9 mouse cellular contexts compared by ENCODE assay signal in genomic region chr8:105288231-105288630, GRCm38 (mm10). TPM values are rescaled to one million over a fixed set of nuclear protein-coding genes. Genes with fewer than 3 reads are reported as not detected.
DNase-seq lines count a peak whose midpoint lies in the region; ATAC-seq and TF ChIP-seq lines count a peak whose summit lies in the region.
"Had no signal": no experiment of that assay in that cellular context is flagged by ENCODE, and none has a peak within 500 bp of the region (broad histone marks: within the 10 kb centered on the region; RNA-seq: fewer than 3 reads in every experiment).

No protein-coding gene starts in this region.

- H3K79me3 ChIP-seq in C2C12 (ENCODE audit: low read depth), result peaks cover 14% of the 10 kb centered on the region

- TF ChIP-seq EP300 in heart, postnatal 0 days (IDR thresholded peaks at IDR 0.05; ENCODE audit: low read depth), result no peak

- no peaks in the 10 kb centered on the region for H3K9me3 ChIP-seq in heart, postnatal 0 days (replicated peaks; ENCODE audit: control insufficient read depth, low read length)
- H3K9me3 ChIP-seq in heart, embryonic 10.5 days, result no peaks in the 10 kb centered on the region
- H3K9me3 ChIP-seq in forebrain, embryonic 12.5 days, result no peaks in the 10 kb centered on the region
- H3K9me3 ChIP-seq in limb, embryonic 13.5 days, result no peaks in the 10 kb centered on the region

- no peak for DNase-seq in heart, postnatal 0 days (ENCODE audit: low spot score)
- DNase-seq in heart, embryonic 10.5 days (ENCODE audit: low spot score), result no peak
- DNase-seq in urinary bladder, postnatal 25 days (ENCODE audit: low spot score), result no peak
- DNase-seq in urinary bladder, postnatal 4 days (ENCODE audit: low spot score in 2 of 2), result no peak
- no peak for DNase-seq in spleen, adult 12 weeks (ENCODE audit: low spot score)
- DNase-seq: gastrocnemius, postnatal 10 days had no signal

- peak; percentile 1 for TF ChIP-seq CTCF in heart, postnatal 0 days (IDR thresholded peaks at IDR 0.05; ENCODE audit: low read depth)
- no peak for TF ChIP-seq CTCF in C2C12 (IDR thresholded peaks at IDR 0.05; ENCODE audit: control insufficient read depth, insufficient read depth, insufficient read length)

- peaks cover 12% of the 10 kb centered on the region for H3K4me1 ChIP-seq in heart, postnatal 0 days (ENCODE audit: control insufficient read depth, insufficient read depth)
- H3K4me1 ChIP-seq in heart, embryonic 10.5 days, result peaks cover 27% of the 10 kb centered on the region
- peaks cover 49% of the 10 kb centered on the region for H3K4me1 ChIP-seq in forebrain, embryonic 12.5 days
- peaks cover 30% of the 10 kb centered on the region for H3K4me1 ChIP-seq in limb, embryonic 13.5 days

- no peak overlapping the region for H3K4me3 ChIP-seq in heart, postnatal 0 days (ENCODE audit: low read depth, low read length)
- H3K4me3 ChIP-seq in heart, embryonic 10.5 days, result no peak overlapping the region; the same call in 1 of the 2 replicates
- H3K4me3 ChIP-seq in C2C12 (ENCODE audit: insufficient read depth, poor library complexity, severe bottlenecking), result peak overlapping the region; percentile 39
- peak overlapping the region; percentile 54 for H3K4me3 ChIP-seq in forebrain, embryonic 12.5 days (replicated peaks)
- peak overlapping the region; percentile 54; the same call in 1 of the 2 replicates for H3K4me3 ChIP-seq in limb, embryonic 13.5 days

- 84% methylated on average over 5 of the region's 5 CpGs for WGBS in heart, postnatal 0 days
- WGBS in heart, embryonic 10.5 days, result 93% methylated on average over 5 of the region's 5 CpGs
- WGBS in forebrain, embryonic 12.5 days, result 87% methylated on average over 5 of the region's 5 CpGs
- WGBS in limb, embryonic 13.5 days, result 91% methylated on average over 5 of the region's 5 CpGs

- no peak overlapping the region for H3K4me2 ChIP-seq in heart, postnatal 0 days (ENCODE audit: low read depth, low read length)
- peak overlapping the region; percentile 80 for H3K4me2 ChIP-seq in forebrain, embryonic 12.5 days
- peak overlapping the region; percentile 93 for H3K4me2 ChIP-seq in limb, embryonic 13.5 days (replicated peaks)

- no peak overlapping the region for H3K27ac ChIP-seq in heart, postnatal 0 days (ENCODE audit: low read depth)
- no peak overlapping the region for H3K27ac ChIP-seq in heart, embryonic 10.5 days
- no peak overlapping the region for H3K27ac ChIP-seq in forebrain, embryonic 12.5 days
- no peak overlapping the region for H3K27ac ChIP-seq in limb, embryonic 13.5 days

- peaks cover 30% of the 10 kb centered on the region for H3K79me2 ChIP-seq in C2C12 (ENCODE audit: control insufficient read depth, insufficient read depth)

- no peak for ATAC-seq in heart, postnatal 0 days (ENCODE audit: insufficient read depth, low read depth)
- no peak for ATAC-seq in forebrain, embryonic 12.5 days (ENCODE audit: low FRiP score)
- no peak for ATAC-seq in limb, embryonic 13.5 days (ENCODE audit: low FRiP score, low read depth)

- no peaks in the 10 kb centered on the region for H3K36me3 ChIP-seq in heart, postnatal 0 days (replicated peaks; ENCODE audit: control insufficient read depth, insufficient read depth, low read length)
- H3K36me3 ChIP-seq in heart, embryonic 10.5 days, result peaks cover 11% of the 10 kb centered on the region; the same call in 1 of the 2 replicates
- peaks cover 5% of the 10 kb centered on the region for H3K36me3 ChIP-seq in C2C12 (ENCODE audit: control insufficient read depth, insufficient read depth)
- peaks cover 17% of the 10 kb centered on the region for H3K36me3 ChIP-seq in forebrain, embryonic 12.5 days (replicated peaks)
- H3K36me3 ChIP-seq in limb, embryonic 13.5 days, result peaks cover 14% of the 10 kb centered on the region

- H3K9ac ChIP-seq in heart, postnatal 0 days (replicated peaks; ENCODE audit: low read depth, low read length), result no peak overlapping the region
- H3K9ac ChIP-seq in forebrain, embryonic 12.5 days, result peak overlapping the region; percentile 61
- 0 out of 2 replicates have a peak overlapping the region, but pooled peaks have one; percentile 2 for H3K9ac ChIP-seq in limb, embryonic 13.5 days

- H3ac ChIP-seq in C2C12 (ENCODE audit: control insufficient read depth, insufficient read length, low read depth), result no peak overlapping the region

- H3K27me3 ChIP-seq in heart, postnatal 0 days (ENCODE audit: control insufficient read depth, insufficient read depth, low read length), result 0 out of 2 replicates have a peak, but pooled peaks cover 4% of the 10 kb centered on the region
- H3K27me3 ChIP-seq in heart, embryonic 10.5 days (ENCODE audit: insufficient read depth, poor library complexity, severe bottlenecking), result peaks cover 55% of the 10 kb centered on the region
- H3K27me3 ChIP-seq in C2C12 (ENCODE audit: control insufficient read depth, insufficient read depth, insufficient read length), result no peaks in the 10 kb centered on the region
- peaks cover 30% of the 10 kb centered on the region for H3K27me3 ChIP-seq in forebrain, embryonic 12.5 days
- H3K27me3 ChIP-seq in limb, embryonic 13.5 days, result peaks cover 19% of the 10 kb centered on the region

TF ChIP-seq in C2C12, 6 proteins besides CTCF, POLR2A, EP300 and RAD21:
- TF ChIP-seq USF1 (IDR thresholded peaks at IDR 0.05; ENCODE audit: low read depth) (no peak), MYOG (IDR thresholded peaks at IDR 0.05; ENCODE audit: control insufficient read depth, extremely low read depth, insufficient read length) (no peak), MAX (IDR thresholded peaks at IDR 0.05) (no peak), MYOD1 (IDR thresholded peaks at IDR 0.05; ENCODE audit: control insufficient read depth, insufficient read length, low read depth) (no peak), CEBPB (IDR thresholded peaks at IDR 0.05; ENCODE audit: low read depth) (no peak), FOSL1 (IDR thresholded peaks at IDR 0.05; ENCODE audit: insufficient read depth, low read length, poor library complexity, severe bottlenecking) (no peak)

RNA-seq across cellular contexts. Expression of gene 4931428F04Rik, which starts 1.4 kb away (rescaled TPM):
- 0.43 and 3.5 TPM in 2 replicates for total RNA-seq in heart, postnatal 0 days (2014; rRNA removed; ENCODE audit: low replicate concordance)
- 3.3 and 3.5 TPM in 2 replicates for polyA plus RNA-seq in heart, postnatal 0 days (2015; fragmentation: Nextera tagmentation; extraction: Ambion mirVana)
- polyA plus RNA-seq in heart, embryonic 10.5 days (2016; fragmentation: Nextera tagmentation; extraction: Ambion mirVana), result 7.4 and 8.6 TPM in 2 replicates
- 6.0 TPM for polyA plus RNA-seq in C2C12 (2012; fragmentation: generic; extraction: Trizol)
- polyA plus RNA-seq in forebrain, embryonic 12.5 days (2016; fragmentation: Nextera tagmentation; extraction: Ambion mirVana), result 47.6 and 53.0 TPM in 2 replicates
- 16.3 TPM in 2 replicates for polyA plus RNA-seq in limb, embryonic 13.5 days (2015; fragmentation: Nextera tagmentation; extraction: Ambion mirVana)

RNA-seq across cellular contexts. Expression of gene Exoc3l, which starts 7.7 kb away (rescaled TPM):
- total RNA-seq in heart, postnatal 0 days (2014; rRNA removed; ENCODE audit: low replicate concordance), result 6.1 and 10.6 TPM in 2 replicates
- 9.5 and 9.9 TPM in 2 replicates for polyA plus RNA-seq in heart, postnatal 0 days (2015; fragmentation: Nextera tagmentation; extraction: Ambion mirVana)
- 16.7 and 18.9 TPM in 2 replicates for polyA plus RNA-seq in heart, embryonic 10.5 days (2016; fragmentation: Nextera tagmentation; extraction: Ambion mirVana)
- 0.97 TPM for polyA plus RNA-seq in C2C12 (2012; fragmentation: generic; extraction: Trizol)
- polyA plus RNA-seq in forebrain, embryonic 12.5 days (2016; fragmentation: Nextera tagmentation; extraction: Ambion mirVana), result 10.4 and 11.2 TPM in 2 replicates
- polyA plus RNA-seq in limb, embryonic 13.5 days (2015; fragmentation: Nextera tagmentation; extraction: Ambion mirVana), result 8.3 and 9.1 TPM in 2 replicates

RNA-seq across cellular contexts. Expression of gene E2f4, which starts 9.2 kb away (rescaled TPM):
- total RNA-seq in heart, postnatal 0 days (2014; rRNA removed; ENCODE audit: low replicate concordance), result 19.2 and 27.9 TPM in 2 replicates
- polyA plus RNA-seq in heart, postnatal 0 days (2015; fragmentation: Nextera tagmentation; extraction: Ambion mirVana), result 21.8 and 22.6 TPM in 2 replicates
- 91.4 and 114 TPM in 2 replicates for polyA plus RNA-seq in heart, embryonic 10.5 days (2016; fragmentation: Nextera tagmentation; extraction: Ambion mirVana)
- 59.5 TPM for polyA plus RNA-seq in C2C12 (2012; fragmentation: generic; extraction: Trizol)
- polyA plus RNA-seq in forebrain, embryonic 12.5 days (2016; fragmentation: Nextera tagmentation; extraction: Ambion mirVana), result 79.1 and 80.1 TPM in 2 replicates
- polyA plus RNA-seq in limb, embryonic 13.5 days (2015; fragmentation: Nextera tagmentation; extraction: Ambion mirVana), result 73.6 and 75.4 TPM in 2 replicates

RNA-seq across cellular contexts. Expression of gene Nol3, which starts 12.3 kb away (rescaled TPM):
- 6.8 and 13.2 TPM in 2 replicates for total RNA-seq in heart, postnatal 0 days (2014; rRNA removed; ENCODE audit: low replicate concordance)
- polyA plus RNA-seq in heart, postnatal 0 days (2015; fragmentation: Nextera tagmentation; extraction: Ambion mirVana), result 9.8 and 10.0 TPM in 2 replicates
- 1.2 and 1.3 TPM in 2 replicates for polyA plus RNA-seq in heart, embryonic 10.5 days (2016; fragmentation: Nextera tagmentation; extraction: Ambion mirVana)
- polyA plus RNA-seq in C2C12 (2012; fragmentation: generic; extraction: Trizol), result 9.8 TPM
- 3.3 TPM in 2 replicates for polyA plus RNA-seq in forebrain, embryonic 12.5 days (2016; fragmentation: Nextera tagmentation; extraction: Ambion mirVana)
- 2.7 and 3.1 TPM in 2 replicates for polyA plus RNA-seq in limb, embryonic 13.5 days (2015; fragmentation: Nextera tagmentation; extraction: Ambion mirVana)

RNA-seq across cellular contexts. Expression of gene Elmo3, which starts 17.2 kb away (rescaled TPM):
- 1.4 and 2.2 TPM in 2 replicates for total RNA-seq in heart, postnatal 0 days (2014; rRNA removed; ENCODE audit: low replicate concordance)
- polyA plus RNA-seq in heart, postnatal 0 days (2015; fragmentation: Nextera tagmentation; extraction: Ambion mirVana), result 1.6 and 1.9 TPM in 2 replicates
- 3.9 and 4.4 TPM in 2 replicates for polyA plus RNA-seq in heart, embryonic 10.5 days (2016; fragmentation: Nextera tagmentation; extraction: Ambion mirVana)
- 0.50 TPM for polyA plus RNA-seq in C2C12 (2012; fragmentation: generic; extraction: Trizol)
- 1.3 and 1.4 TPM in 2 replicates for polyA plus RNA-seq in forebrain, embryonic 12.5 days (2016; fragmentation: Nextera tagmentation; extraction: Ambion mirVana)
- 3.9 and 5.1 TPM in 2 replicates for polyA plus RNA-seq in limb, embryonic 13.5 days (2015; fragmentation: Nextera tagmentation; extraction: Ambion mirVana)

Comparison
In these comparisons a context has a peak if more than half of its experiments do, and no peak if none do; other contexts are left out.
1. H3K4me3 ChIP-seq: peak in C2C12 (single experiment), forebrain, embryonic 12.5 days (single experiment) and limb, embryonic 13.5 days (single experiment); none in heart, postnatal 0 days (single experiment) and heart, embryonic 10.5 days (single experiment).